ENCODE assay signal across 9 mouse cellular contexts in genomic region chr12:44858110-44858885, GRCm38 (mm10).
DNase-seq lines count a peak whose midpoint lies in the region; ATAC-seq and TF ChIP-seq lines count a peak whose summit lies in the region.
"Had no signal": no experiment of that assay in that cellular context is flagged by ENCODE, and none has a peak within 500 bp of the region (broad histone marks: within the 10 kb centered on the region; RNA-seq: fewer than 3 reads in every experiment).

No protein-coding gene starts in this region.

- H3K4me1 ChIP-seq in forebrain, embryonic 13.5 days: peaks cover 6% of the 10 kb centered on the region; the same call in 1 of the 2 replicates
- H3K4me1 ChIP-seq in heart, embryonic 13.5 days: peaks cover 11% of the 10 kb centered on the region
- 0 out of 2 replicates have a peak, but pooled peaks cover 6% of the 10 kb centered on the region for H3K4me1 ChIP-seq in kidney, postnatal 0 days (replicated peaks; ENCODE audit: insufficient read depth, low read length)
- H3K4me1 ChIP-seq in liver, embryonic 12.5 days: no peaks in the 10 kb centered on the region
- peaks cover 4% of the 10 kb centered on the region for H3K4me1 ChIP-seq in neural tube, embryonic 13.5 days (replicated peaks)
- H3K4me1 ChIP-seq: limb, embryonic 15.5 days had no signal

- no peaks in the 10 kb centered on the region for H3K27me3 ChIP-seq in forebrain, embryonic 13.5 days
- no peaks in the 10 kb centered on the region for H3K27me3 ChIP-seq in heart, embryonic 13.5 days (replicated peaks)
- H3K27me3 ChIP-seq in kidney, postnatal 0 days (ENCODE audit: insufficient read depth, low read length): no peaks in the 10 kb centered on the region
- no peaks in the 10 kb centered on the region for H3K27me3 ChIP-seq in liver, embryonic 12.5 days (replicated peaks)
- H3K27me3 ChIP-seq in neural tube, embryonic 13.5 days: no peaks in the 10 kb centered on the region
- H3K27me3 ChIP-seq: limb, embryonic 15.5 days had no signal

- DNase-seq in 3T3-L1 (ENCODE audit: low read depth, low spot score): peak; percentile 65
- DNase-seq in adrenal gland, postnatal 14 days: peak; percentile 93
- peak; percentile 46 for DNase-seq in kidney, postnatal 0 days (ENCODE audit: low spot score)

- H3K9ac ChIP-seq in forebrain, embryonic 13.5 days: no peak overlapping the region
- H3K9ac ChIP-seq in heart, embryonic 13.5 days: no peak overlapping the region
- no peak overlapping the region for H3K9ac ChIP-seq in kidney, postnatal 0 days (ENCODE audit: low read depth, low read length)
- H3K9ac ChIP-seq in liver, embryonic 12.5 days: no peak overlapping the region
- no peak overlapping the region for H3K9ac ChIP-seq in neural tube, embryonic 13.5 days
- H3K9ac ChIP-seq: limb, embryonic 15.5 days had no signal

- no peak overlapping the region for H3K4me3 ChIP-seq in forebrain, embryonic 13.5 days
- H3K4me3 ChIP-seq in heart, embryonic 13.5 days: no peak overlapping the region
- H3K4me3 ChIP-seq in kidney, postnatal 0 days (replicated peaks; ENCODE audit: low read depth, low read length): no peak overlapping the region
- no peak overlapping the region for H3K4me3 ChIP-seq in liver, embryonic 12.5 days
- H3K4me3 ChIP-seq in neural tube, embryonic 13.5 days: no peak overlapping the region
- H3K4me3 ChIP-seq: limb, embryonic 15.5 days had no signal

- no peaks in the 10 kb centered on the region for H3K36me3 ChIP-seq in forebrain, embryonic 13.5 days (ENCODE audit: poor library complexity, severe bottlenecking)
- H3K36me3 ChIP-seq in heart, embryonic 13.5 days: no peaks in the 10 kb centered on the region
- H3K36me3 ChIP-seq in kidney, postnatal 0 days (ENCODE audit: insufficient read depth, low read length): no peaks in the 10 kb centered on the region
- no peaks in the 10 kb centered on the region for H3K36me3 ChIP-seq in liver, embryonic 12.5 days
- no peaks in the 10 kb centered on the region for H3K36me3 ChIP-seq in neural tube, embryonic 13.5 days
- H3K36me3 ChIP-seq: limb, embryonic 15.5 days had no signal

- H3K4me2 ChIP-seq in forebrain, embryonic 13.5 days: no peak overlapping the region
- no peak overlapping the region for H3K4me2 ChIP-seq in heart, embryonic 13.5 days
- H3K4me2 ChIP-seq in kidney, postnatal 0 days (ENCODE audit: low read length): no peak overlapping the region
- H3K4me2 ChIP-seq in liver, embryonic 12.5 days: no peak overlapping the region
- H3K4me2 ChIP-seq in neural tube, embryonic 13.5 days: no peak overlapping the region
- H3K4me2 ChIP-seq: limb, embryonic 15.5 days had no signal

- H3K27ac ChIP-seq in forebrain, embryonic 13.5 days: no peak overlapping the region
- 0 out of 2 replicates have a peak overlapping the region, but pooled peaks have one; percentile 4 for H3K27ac ChIP-seq in heart, embryonic 13.5 days (replicated peaks)
- H3K27ac ChIP-seq in kidney, postnatal 0 days: no peak overlapping the region
- H3K27ac ChIP-seq in liver, embryonic 12.5 days: no peak overlapping the region
- H3K27ac ChIP-seq in neural tube, embryonic 13.5 days (replicated peaks): no peak overlapping the region
- H3K27ac ChIP-seq: limb, embryonic 15.5 days had no signal

- H3K9me3 ChIP-seq in forebrain, embryonic 13.5 days (replicated peaks): no peaks in the 10 kb centered on the region
- no peaks in the 10 kb centered on the region for H3K9me3 ChIP-seq in heart, embryonic 13.5 days
- H3K9me3 ChIP-seq in kidney, postnatal 0 days (replicated peaks; ENCODE audit: low read length): no peaks in the 10 kb centered on the region
- H3K9me3 ChIP-seq in liver, embryonic 12.5 days (replicated peaks): no peaks in the 10 kb centered on the region
- H3K9me3 ChIP-seq in neural tube, embryonic 13.5 days: no peaks in the 10 kb centered on the region
- H3K9me3 ChIP-seq: limb, embryonic 15.5 days had no signal

- WGBS in forebrain, embryonic 13.5 days: 31% methylated on average over 4 of the region's 4 CpGs
- whole genome bisulfite sequencing in heart, embryonic 13.5 days: 29% methylated on average over 4 of the region's 4 CpGs
- WGBS in kidney, postnatal 0 days: 43% methylated on average over 4 of the region's 4 CpGs
- WGBS in liver, embryonic 12.5 days (ENCODE audit: insufficient replicate concordance): 40% methylated on average over 4 of the region's 4 CpGs
- WGBS in neural tube, embryonic 13.5 days: 38% methylated on average over 4 of the region's 4 CpGs

- ATAC-seq in forebrain, embryonic 13.5 days: peak; percentile 79
- no peak for ATAC-seq in heart, embryonic 13.5 days (ENCODE audit: extremely low read depth, insufficient number of reproducible peaks, low FRiP score, low TSS enrichment)
- peak; percentile 59; the same call in 1 of the 2 replicates for ATAC-seq in kidney, postnatal 0 days (replicated peaks; ENCODE audit: low FRiP score, low read depth)
- ATAC-seq in liver, embryonic 12.5 days: peak; percentile 47
- peak; percentile 61; the same call in 1 of the 2 replicates for ATAC-seq in neural tube, embryonic 13.5 days (ENCODE audit: low read depth)
- ATAC-seq in erythroblast, adult 5-6 weeks (replicated peaks; ENCODE audit: low FRiP score, poor library complexity, severe bottlenecking): no peak

- no peak for TF ChIP-seq CTCF in kidney, postnatal 0 days (IDR thresholded peaks at IDR 0.05; ENCODE audit: low read depth)

Comparison
In these comparisons a context has a peak if more than half of its experiments do, and no peak if none do; other contexts are left out.
1. ATAC-seq: peak in forebrain, embryonic 13.5 days (single experiment), kidney, postnatal 0 days (single experiment), liver, embryonic 12.5 days (single experiment) and neural tube, embryonic 13.5 days (single experiment); none in heart, embryonic 13.5 days (single experiment) and erythroblast, adult 5-6 weeks (single experiment).
2. Peak in every context shown above with its lines, with median percentiles within 50 percentile points of each other: DNase-seq.